Mouse (Mus musculus) megakaryocyte, adult 5-6 weeks (primary cell): ENCODE measurements around the gene Gm15737. TPM values are rescaled to one million over a fixed set of nuclear protein-coding genes. Genes with fewer than 3 reads are reported as not detected.

ENCODE experiments used
- ATAC-seq: 2 replicates; pipeline ENCODE4 v1.8.0; 2016; ENCODE audit warnings: mild to moderate bottlenecking, inconsistent platforms; ENCODE audit not compliant: poor library complexity, severe bottlenecking
- total RNA-seq, 2 experiments: library from RNA; stranded (forward) in 1 of 2; stranded (reverse) in 1 of 2; fragments of 153-499, 151-499 nt in 1 of 2; fragments of 221-1000, 200-1000 nt in 1 of 2; gene quantifications; 2 replicates each; pipeline versions ENCODE4 v1.2.3 to v1.2.4; 2015 to 2017

Gm15737 gene
- total RNA-seq, 2 experiments from 2014 or later: not detected

- peak; percentile 47 for ATAC-seq
Observed at GRCm38 (mm10) chr6:92874854-92875253, 5.7 kb downstream of the Gm15737 start.

DNA sequence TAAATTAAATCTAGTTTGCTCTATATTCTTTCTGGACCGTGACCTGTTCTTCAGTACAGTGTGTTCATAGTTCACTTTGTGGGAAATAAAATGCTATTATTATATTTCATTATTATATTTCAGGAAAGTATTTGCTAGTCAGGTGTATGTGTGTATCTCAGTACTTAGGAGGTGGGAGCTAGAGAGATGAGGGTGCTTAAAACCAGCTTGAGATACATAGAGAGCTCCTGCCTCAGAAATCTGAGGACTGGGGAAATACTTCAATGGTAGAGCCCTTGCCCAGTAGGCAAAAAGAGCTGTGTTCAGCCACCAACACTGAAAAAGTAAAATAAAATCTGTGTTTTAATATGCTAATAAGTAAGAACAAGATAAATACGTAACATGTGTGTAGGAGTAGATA is 6.2 kb downstream of the Gm15737 start:
- no peak for ATAC-seq

- ATAC-seq: no peak
Observed at GRCm38 (mm10) chr6:92876121-92876520, 7.0 kb downstream of the Gm15737 start.

GRCm38 (mm10) chr6:92877236-92877635 is 8.1 kb downstream of the Gm15737 start:
- ATAC-seq: no peak

DNA sequence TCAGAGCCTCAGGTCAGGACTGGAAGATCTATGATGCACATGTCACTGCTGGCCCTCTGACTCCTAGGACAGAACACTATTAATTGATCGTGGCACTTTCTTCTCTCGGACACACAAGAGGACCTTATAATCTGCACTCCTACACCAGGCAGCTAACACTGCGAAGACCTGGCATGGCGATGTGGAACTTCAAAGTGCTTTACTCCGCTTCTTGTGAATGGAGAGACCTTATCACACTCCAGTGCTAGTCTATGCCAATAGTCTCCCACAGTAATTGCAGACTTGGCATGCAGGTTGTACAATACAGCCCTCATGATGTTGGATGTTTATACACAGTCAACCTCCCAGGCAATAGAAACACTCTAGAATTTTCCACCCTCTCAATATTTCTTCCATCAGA is 9.6 kb downstream of the Gm15737 start:
- ATAC-seq: no peak

- no peak for ATAC-seq
Observed at GRCm38 (mm10) chr6:92879700-92880265, 10.6 kb downstream of the Gm15737 start.

DNA sequence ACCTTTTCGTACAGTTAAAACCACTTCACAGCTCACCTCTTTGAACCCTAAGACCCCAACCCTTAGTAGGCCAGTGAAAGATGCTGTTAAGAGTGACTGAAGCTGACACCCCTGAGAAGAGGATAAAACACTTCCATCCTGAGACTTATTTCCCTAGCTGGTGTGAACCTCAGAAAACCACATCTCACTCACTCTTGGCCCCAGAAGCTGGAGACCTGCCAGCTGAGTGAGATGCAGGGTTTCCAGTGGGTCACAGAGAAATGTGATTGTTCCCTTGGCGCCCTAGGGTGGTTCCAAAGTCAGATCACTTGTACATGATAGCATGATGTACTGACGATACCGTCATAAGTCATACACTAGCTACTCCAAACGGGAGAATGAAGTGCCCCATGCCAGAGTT is 13.3 kb downstream of the Gm15737 start:
- no peak for ATAC-seq

GRCm38 (mm10) chr6:92883131-92883900 is 14.2 kb downstream of the Gm15737 start:
- ATAC-seq: no peak

DNA sequence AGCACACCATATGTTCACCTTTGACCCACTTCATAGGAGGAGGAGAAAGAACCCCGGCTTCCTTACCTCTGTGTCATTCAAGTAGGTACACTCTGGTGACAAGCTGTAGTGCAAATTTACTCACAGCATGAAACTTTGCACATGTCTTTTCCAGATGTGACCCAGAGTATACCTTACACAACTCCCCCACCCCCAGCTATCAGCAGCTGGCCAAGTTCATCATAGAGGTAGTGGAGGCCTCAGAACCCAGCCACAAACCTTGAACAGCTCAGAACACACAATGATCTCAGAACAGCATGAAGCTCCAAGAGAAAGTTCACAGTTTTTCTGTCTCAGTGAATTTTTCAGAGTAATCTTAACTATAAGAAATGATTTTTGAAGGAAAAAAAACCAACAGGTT is 22.4 kb downstream of the Gm15737 start:
- no peak for ATAC-seq

GRCm38 (mm10) chr6:92904037-92904436 is 34.9 kb downstream of the Gm15737 start:
- ATAC-seq: no peak

DNA sequence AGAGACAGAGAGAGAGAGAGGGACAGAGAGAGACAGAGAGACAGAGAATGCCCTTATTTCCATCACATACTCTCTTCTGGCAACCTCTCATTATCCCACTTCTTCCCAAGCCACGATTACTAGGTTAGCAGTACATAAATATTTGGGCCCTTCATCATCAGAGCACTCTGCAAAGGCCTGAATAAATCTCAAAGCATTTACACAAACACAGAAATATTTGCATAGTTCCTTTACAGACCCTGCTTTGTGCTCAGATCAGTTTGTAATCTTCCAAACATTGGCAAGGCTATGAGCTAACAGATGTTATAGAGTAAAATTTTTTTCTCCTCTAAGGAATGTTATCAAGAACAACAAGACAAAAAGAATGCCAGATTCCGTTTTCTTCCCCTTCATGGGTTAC is 35.3 kb downstream of the Gm15737 start:
- no peak for ATAC-seq

DNA sequence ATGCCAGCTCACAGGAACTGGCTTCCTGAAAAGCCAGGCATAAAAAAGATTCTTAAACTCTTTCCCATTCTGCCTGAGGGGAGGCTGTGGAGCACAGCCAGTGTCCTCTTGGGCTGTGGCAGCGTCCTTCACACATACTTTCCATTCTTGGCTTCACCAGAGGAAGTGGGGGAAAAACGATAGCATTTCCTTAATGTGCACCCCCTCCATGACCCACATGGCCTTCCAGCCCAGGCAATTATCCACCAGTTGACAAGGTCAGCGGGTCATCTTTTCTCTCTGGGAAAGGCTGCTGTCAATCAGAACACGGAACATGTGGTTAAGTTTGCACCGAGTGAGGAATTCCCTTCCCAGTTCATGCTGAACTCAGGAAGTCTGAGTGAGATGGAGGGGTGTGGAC is 36.8 kb downstream of the Gm15737 start:
- ATAC-seq: no peak

DNA sequence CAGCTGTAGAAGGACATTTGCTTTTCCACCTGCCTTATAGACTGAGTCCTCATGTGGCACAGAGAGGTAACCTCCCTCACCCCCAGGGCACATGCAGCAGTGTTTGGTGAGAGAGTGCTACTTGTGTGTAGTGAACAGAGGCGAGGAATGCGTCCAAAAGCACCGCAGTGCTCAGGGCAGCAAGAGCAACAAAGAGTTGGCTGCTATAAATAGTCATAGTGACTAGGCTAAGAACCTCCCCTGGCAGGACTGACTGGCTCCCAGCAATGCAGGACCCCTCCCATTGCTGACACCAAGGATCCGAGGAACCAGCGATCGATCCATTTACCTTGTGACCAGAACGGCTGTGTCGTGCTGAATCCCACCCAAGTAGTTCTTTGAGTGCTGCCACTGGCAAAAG is 40.2 kb downstream of the Gm15737 start:
- no peak for ATAC-seq

- no peak for ATAC-seq
Observed at GRCm38 (mm10) chr6:92910611-92911010, 41.5 kb downstream of the Gm15737 start.

DNA sequence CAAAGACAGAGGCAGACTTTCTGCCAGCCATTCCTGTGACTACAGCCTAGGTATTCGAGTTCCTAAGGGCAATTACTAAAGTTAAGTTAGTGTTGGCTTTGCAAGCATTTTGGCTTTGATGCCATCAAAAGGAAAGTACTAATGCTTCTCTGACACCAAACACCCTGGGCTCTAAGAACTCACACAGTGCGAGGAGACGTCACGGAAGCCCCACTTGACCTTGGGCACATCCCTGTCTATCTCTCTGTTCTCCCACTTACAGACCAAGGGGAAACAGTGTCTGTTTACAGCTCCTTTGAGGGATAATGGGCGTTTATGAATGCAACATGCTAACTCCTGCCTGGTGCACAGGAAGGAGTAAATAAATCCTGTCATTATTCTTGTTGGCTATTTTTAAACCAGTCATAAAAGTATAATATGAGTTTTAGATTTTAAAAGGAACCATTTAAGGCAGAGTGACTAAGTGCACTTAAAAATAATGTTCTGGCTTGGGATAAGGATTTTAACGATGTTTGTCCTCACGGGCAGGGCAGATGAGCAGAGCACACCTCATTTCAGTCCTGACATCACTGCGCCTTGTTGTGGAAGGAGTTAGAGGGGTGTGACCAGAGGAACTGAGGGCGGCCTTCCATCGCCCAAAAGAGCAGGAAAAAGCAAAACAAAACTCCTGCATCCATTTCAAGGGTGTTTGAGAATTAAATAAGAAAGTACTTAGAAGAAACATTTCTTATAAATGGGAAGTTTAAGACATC is 52.0 kb downstream of the Gm15737 start:
- no peak for ATAC-seq

DNA sequence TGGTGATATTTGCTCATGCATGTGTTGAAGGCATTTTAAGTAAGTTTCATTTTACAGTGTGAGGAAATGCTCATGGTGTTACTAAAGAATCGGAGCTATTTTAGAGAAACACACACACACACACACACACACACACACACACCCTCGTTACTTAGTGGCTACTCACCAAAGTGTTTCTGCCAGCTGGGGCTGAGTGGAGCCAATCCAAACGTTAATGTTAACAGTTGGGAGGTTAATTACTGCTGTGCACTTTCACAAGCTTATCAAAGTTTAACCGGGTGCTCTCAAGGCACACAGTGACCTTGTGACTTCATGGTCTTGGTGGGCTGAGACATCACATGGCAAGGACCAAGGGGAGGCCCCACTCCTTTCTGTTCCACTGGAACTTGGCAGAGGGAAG is 52.7 kb downstream of the Gm15737 start:
- no peak for ATAC-seq

- no peak for ATAC-seq
Observed at GRCm38 (mm10) chr6:92924536-92924935, 55.4 kb downstream of the Gm15737 start.

- no peak for ATAC-seq
Observed at GRCm38 (mm10) chr6:92928261-92928660, 59.1 kb downstream of the Gm15737 start.
